Mouse (Mus musculus) olfactory bulb, adult 2 months (tissue): ENCODE results near the gene Vmn1r90.

Experiments
- CTCF ChIP-seq: fragments of 200-500 bp; IDR thresholded peaks from 2 replicates; pipeline ENCODE4 v1.5.1; 2012; ENCODE audit warnings: low read depth, mild to moderate bottlenecking, low read length, moderate library complexity; ENCODE audit not compliant: insufficient read depth
- POLR2A ChIP-seq: fragments of 200-500 bp; IDR thresholded peaks from 2 replicates; pipeline ENCODE4 v1.6.1; 2012; ENCODE audit warnings: mild to moderate bottlenecking, low read depth, low read length, moderate library complexity; ENCODE audit not compliant: insufficient read depth

- TF ChIP-seq CTCF (no peak), POLR2A (no peak)
Observed at GRCm38 (mm10) chr7:14522636-14523035, 40.7 kb downstream of the Vmn1r90 start.
